Mouse (Mus musculus) liver, embryonic 14.5 days (tissue): ENCODE data around the gene Tubb4a.

Source experiments
- CTCF ChIP-seq: IDR thresholded peaks from 2 replicates; pipeline ENCODE4 v1.5.1; 2016; ENCODE audit warnings: antibody characterized with exemption, low read depth, control low read depth
- EP300 ChIP-seq: IDR thresholded peaks from 2 replicates; pipeline ENCODE4 v1.6.1; 2016; ENCODE audit warnings: antibody characterized with exemption, low read depth

GRCm38 (mm10) chr17:57123192-57124118, 35.9 kb upstream of the Tubb4a start:
- no peak for TF ChIP-seq EP300
- no peak for TF ChIP-seq CTCF
